16 mouse cellular contexts compared by ENCODE assay signal in the genomic region with DNA sequence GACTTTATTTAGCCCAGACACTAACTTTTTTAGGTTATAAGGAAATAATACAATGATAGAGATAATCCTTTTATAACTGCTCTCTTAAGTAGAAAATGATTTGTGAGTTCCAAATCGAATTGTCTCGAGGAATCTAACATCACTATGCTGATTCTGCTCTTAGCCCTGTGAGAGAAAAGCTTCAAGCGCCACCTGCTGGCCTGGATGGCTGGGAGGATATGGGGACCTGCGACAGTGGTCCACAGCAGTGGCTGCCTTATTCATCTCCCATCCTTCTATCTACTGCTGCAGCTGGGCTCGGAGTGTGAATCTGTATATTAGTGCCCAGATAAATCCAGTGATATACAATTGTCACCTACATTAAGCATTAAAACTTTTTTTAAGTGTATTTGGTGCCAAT. TPM values are rescaled to one million over a fixed set of nuclear protein-coding genes. Genes with fewer than 3 reads are reported as not detected.
DNase-seq lines count a peak whose midpoint lies in the region; ATAC-seq and TF ChIP-seq lines count a peak whose summit lies in the region.
"Not testable (repeated sequence)": the region's sequence is repeated elsewhere in the genome, so short reads cannot be mapped to it uniquely, and the experiment has no call there.
"Had no signal": no experiment of that assay in that cellular context is flagged by ENCODE, and none has a peak within 500 bp of the region (broad histone marks: within the 10 kb centered on the region; RNA-seq: fewer than 3 reads in every experiment).

No protein-coding gene starts in this region.

- H3K9me3 ChIP-seq in embryonic facial prominence, embryonic 11.5 days (replicated peaks; ENCODE audit: control insufficient read depth, low read length); kidney, postnatal 0 days (replicated peaks; ENCODE audit: low read length); liver, postnatal 0 days (ENCODE audit: low read length): not testable (repeated sequence)

- not testable (repeated sequence) for H3K4me3 ChIP-seq in embryonic facial prominence, embryonic 11.5 days (ENCODE audit: low read depth, low read length); kidney, postnatal 0 days (replicated peaks; ENCODE audit: low read depth, low read length); liver, postnatal 0 days (ENCODE audit: low read depth, low read length); thymus, adult 2 months (ENCODE audit: control insufficient read depth, insufficient read depth, low read length)

- TF ChIP-seq CTCF in kidney, postnatal 0 days (IDR thresholded peaks at IDR 0.05; ENCODE audit: low read depth) = peak; percentile 76
- peak; percentile 62 for TF ChIP-seq CTCF in liver, postnatal 0 days (IDR thresholded peaks at IDR 0.05; ENCODE audit: low read depth)
- TF ChIP-seq CTCF in thymus, adult 2 months (IDR thresholded peaks at IDR 0.05; ENCODE audit: borderline replicate concordance, control insufficient read depth, extremely low read depth, insufficient read depth, low read length, poor library complexity) = not testable (repeated sequence)

- not testable (repeated sequence) for H3K27ac ChIP-seq in embryonic facial prominence, embryonic 11.5 days (replicated peaks; ENCODE audit: low read depth, low read length); kidney, postnatal 0 days; liver, postnatal 0 days (ENCODE audit: low read depth); thymus, adult 2 months (ENCODE audit: control insufficient read depth, insufficient read depth, low read length)

- H3K4me1 ChIP-seq in embryonic facial prominence, embryonic 11.5 days (ENCODE audit: control insufficient read depth, insufficient read depth, low read length); kidney, postnatal 0 days (replicated peaks; ENCODE audit: insufficient read depth, low read length); liver, postnatal 0 days (ENCODE audit: insufficient read depth); thymus, adult 2 months (replicated peaks; ENCODE audit: control insufficient read depth, insufficient read depth, low read length): not testable (repeated sequence)

- intact Hi-C loops in heart, postnatal 10 days (cut with DNase I) = loop anchor here (1.0 kb wide), 1 partner anchor 56 kb away; no protein-coding TSS in a partner anchor

- H3K9ac ChIP-seq in embryonic facial prominence, embryonic 11.5 days (replicated peaks; ENCODE audit: low read length); kidney, postnatal 0 days (ENCODE audit: low read depth, low read length); liver, postnatal 0 days (replicated peaks): not testable (repeated sequence)

- H3K27me3 ChIP-seq in embryonic facial prominence, embryonic 11.5 days (ENCODE audit: control insufficient read depth, insufficient read depth, low read length); kidney, postnatal 0 days (ENCODE audit: insufficient read depth, low read length); liver, postnatal 0 days (ENCODE audit: insufficient read depth, low read length); thymus, adult 2 months (ENCODE audit: control insufficient read depth, insufficient read depth, low read length): not testable (repeated sequence)

- not testable (repeated sequence) for TF ChIP-seq POLR2A in thymus, adult 2 months (IDR thresholded peaks at IDR 0.05; ENCODE audit: control insufficient read depth, extremely low read depth, insufficient read depth, low read length, poor library complexity)

- ATAC-seq in embryonic facial prominence, embryonic 11.5 days (replicated peaks; ENCODE audit: insufficient number of reproducible peaks, low FRiP score, low TSS enrichment, low read depth); kidney, postnatal 0 days (replicated peaks; ENCODE audit: low FRiP score, low read depth); liver, postnatal 0 days: not testable (repeated sequence)

- not testable (repeated sequence) for H3K4me2 ChIP-seq in embryonic facial prominence, embryonic 11.5 days (ENCODE audit: low read depth, low read length); kidney, postnatal 0 days (ENCODE audit: low read length); liver, postnatal 0 days (ENCODE audit: low read depth, low read length)

- not testable (repeated sequence) for TF ChIP-seq EP300 in liver, postnatal 0 days (IDR thresholded peaks at IDR 0.05; ENCODE audit: low read depth)

- peak; percentile 37 for DNase-seq in CD4-positive, CD25-positive, alpha-beta regulatory T cell, adult 2 months (ENCODE audit: low read depth, low spot score)
- peak; percentile 32 for DNase-seq in adrenal gland, postnatal 14 days
- DNase-seq in embryonic facial prominence, embryonic 11.5 days (ENCODE audit: low spot score) = peak; percentile 1
- peak; percentile 9 to 20 for DNase-seq in heart, postnatal 10 days
- DNase-seq in kidney, postnatal 0 days (ENCODE audit: low spot score); liver, postnatal 0 days: not testable (repeated sequence)
- DNase-seq in naive thymus-derived CD4-positive, alpha-beta T cell, adult 2 months (ENCODE audit: low read depth) = peak; percentile 16
- peak; percentile 11 for DNase-seq in thymus, adult 2 months

- 35% methylated on average over 5 of the region's 5 CpGs for WGBS in embryonic facial prominence, embryonic 11.5 days
- 20% methylated on average over 5 of the region's 5 CpGs for WGBS in kidney, postnatal 0 days
- WGBS in liver, postnatal 0 days (ENCODE audit: insufficient replicate concordance) = 24% methylated on average over 5 of the region's 5 CpGs
- WGBS in thymus, adult 2 months = 19% methylated on average over 5 of the region's 5 CpGs

- H3K36me3 ChIP-seq in embryonic facial prominence, embryonic 11.5 days (replicated peaks; ENCODE audit: control insufficient read depth, insufficient read depth, low read depth, low read length); kidney, postnatal 0 days (ENCODE audit: insufficient read depth, low read length); liver, postnatal 0 days (replicated peaks; ENCODE audit: insufficient read depth, low read length); thymus, adult 2 months (ENCODE audit: control insufficient read depth, insufficient read depth, low read length): not testable (repeated sequence)

RNA-seq across cellular contexts. Expression of gene Ear6, which starts 25.7 kb away (rescaled TPM):
- total RNA-seq in adrenal gland, postnatal 14 days (2021) = 0.67 TPM in 1 of 2 replicates, not detected in the other
- polyA plus RNA-seq in embryonic facial prominence, embryonic 11.5 days (2014; fragmentation: Nextera tagmentation; extraction: Ambion mirVana) = not detected in 2 replicates
- total RNA-seq in heart, postnatal 10 days (2021) = not detected
- polyA plus RNA-seq in kidney, postnatal 0 days (2015; fragmentation: Nextera tagmentation; extraction: Ambion mirVana) = not detected in 2 replicates
- polyA plus RNA-seq in liver, postnatal 0 days (2015; fragmentation: Nextera tagmentation; extraction: Ambion mirVana) = 2.7 and 3.0 TPM in 2 replicates
- 0.82 and 1.8 TPM in 2 replicates for polyA plus RNA-seq in thymus, adult 2 months (2012; rRNA removed)
- total RNA-seq: G1E; gastrocnemius, adult 8-10 months had no signal
- polyA plus RNA-seq: embryonic facial prominence, embryonic 14.5 days; G1E; heart, embryonic 16.5 days; large intestine, adult 2 months; limb, embryonic 12.5 days; midbrain, embryonic 10.5 days had no signal

RNA-seq across cellular contexts. Expression of gene AY358078, which starts 28.0 kb away (rescaled TPM):
- total RNA-seq in adrenal gland, postnatal 14 days (2021) = not detected in 2 replicates
- polyA plus RNA-seq in embryonic facial prominence, embryonic 11.5 days (2014; fragmentation: Nextera tagmentation; extraction: Ambion mirVana) = not detected in 2 replicates
- not detected for total RNA-seq in heart, postnatal 10 days (2021)
- polyA plus RNA-seq in kidney, postnatal 0 days (2015; fragmentation: Nextera tagmentation; extraction: Ambion mirVana) = not detected in 2 replicates
- polyA plus RNA-seq in liver, postnatal 0 days (2015; fragmentation: Nextera tagmentation; extraction: Ambion mirVana) = not detected in 2 replicates
- polyA plus RNA-seq in thymus, adult 2 months (2012; rRNA removed) = not detected in 2 replicates
- total RNA-seq: G1E; gastrocnemius, adult 8-10 months had no signal
- polyA plus RNA-seq: embryonic facial prominence, embryonic 14.5 days; G1E; heart, embryonic 16.5 days; large intestine, adult 2 months; limb, embryonic 12.5 days; midbrain, embryonic 10.5 days; stomach, embryonic 15.5 days had no signal

RNA-seq across cellular contexts. Expression of gene Ang4, which starts 54.5 kb away (rescaled TPM):
- not detected in 2 replicates for total RNA-seq in adrenal gland, postnatal 14 days (2021)
- polyA plus RNA-seq in embryonic facial prominence, embryonic 11.5 days (2014; fragmentation: Nextera tagmentation; extraction: Ambion mirVana) = not detected in 2 replicates
- not detected for total RNA-seq in heart, postnatal 10 days (2021)
- 0.28 and 0.33 TPM in 2 replicates for polyA plus RNA-seq in kidney, postnatal 0 days (2015; fragmentation: Nextera tagmentation; extraction: Ambion mirVana)
- not detected in 2 replicates for polyA plus RNA-seq in liver, postnatal 0 days (2015; fragmentation: Nextera tagmentation; extraction: Ambion mirVana)
- polyA plus RNA-seq in thymus, adult 2 months (2012; rRNA removed) = 1.0 and 2.1 TPM in 2 replicates
- total RNA-seq: gastrocnemius, adult 8-10 months had no signal
- polyA plus RNA-seq: embryonic facial prominence, embryonic 14.5 days; G1E; limb, embryonic 12.5 days; midbrain, embryonic 10.5 days had no signal

RNA-seq across cellular contexts. Expression of gene Mettl17, which starts 56.8 kb away (rescaled TPM):
- 37.1 and 39.0 TPM in 2 replicates for total RNA-seq in adrenal gland, postnatal 14 days (2021)
- polyA plus RNA-seq in embryonic facial prominence, embryonic 11.5 days (2014; fragmentation: Nextera tagmentation; extraction: Ambion mirVana) = 37.9 and 41.5 TPM in 2 replicates
- 10 to 100 TPM; 19.2 to 28.5 TPM for total RNA-seq in heart, postnatal 10 days (2021)
- polyA plus RNA-seq in kidney, postnatal 0 days (2015; fragmentation: Nextera tagmentation; extraction: Ambion mirVana) = 46.3 and 46.6 TPM in 2 replicates
- polyA plus RNA-seq in liver, postnatal 0 days (2015; fragmentation: Nextera tagmentation; extraction: Ambion mirVana) = 9.4 and 10.8 TPM in 2 replicates
- 50.4 and 56.7 TPM in 2 replicates for polyA plus RNA-seq in thymus, adult 2 months (2012; rRNA removed)
